Mouse (Mus musculus) liver, postnatal 0 days (tissue): ENCODE results near the gene Hgfac. TPM values are rescaled to one million over a fixed set of nuclear protein-coding genes. Genes with fewer than 3 reads are reported as not detected.

ENCODE experiments used
- ATAC-seq: fragments of 200-750 bp; cut with Nextera tagmentation; 2 replicates; pipeline ENCODE4 v1.8.0; 2017; ENCODE audit warnings: mild to moderate bottlenecking, moderate library complexity
- DNase-seq: peaks from one replicate; pipeline ENCODE4 v3.0.0-alpha.2; 2016
- H3K27ac ChIP-seq: fragments of 300-500 bp; sonication (generic); 2 replicates; pipeline ENCODE4 v1.5.1; 2014; ENCODE audit warnings: antibody characterized with exemption, moderate library complexity, mild to moderate bottlenecking, low read depth
- H3K27me3 ChIP-seq: fragments of 300-500 bp; sonication (generic); 2 replicates; pipeline ENCODE4 v1.6.1; 2014; ENCODE audit warnings: low read length, control low read depth, mixed read lengths; ENCODE audit not compliant: insufficient read depth
- H3K36me3 ChIP-seq: fragments of 300-500 bp; sonication (generic); replicated peaks from 2 replicates; pipeline ENCODE4 v1.6.1; 2014; ENCODE audit warnings: mild to moderate bottlenecking, control low read depth, low read length, moderate library complexity, mixed read lengths; ENCODE audit not compliant: insufficient read depth
- H3K4me1 ChIP-seq: fragments of 300-500 bp; sonication (generic); 2 replicates; pipeline ENCODE4 v1.6.1; 2014; ENCODE audit warnings: antibody characterized with exemption, mild to moderate bottlenecking, control low read depth; ENCODE audit not compliant: insufficient read depth
- H3K4me2 ChIP-seq: fragments of 300-500 bp; sonication (generic); 2 replicates; pipeline ENCODE4 v1.6.1; 2014; ENCODE audit warnings: low read depth, mild to moderate bottlenecking, low read length, moderate library complexity, mixed read lengths
- H3K4me3 ChIP-seq: fragments of 300-500 bp; sonication (generic); 2 replicates; pipeline ENCODE4 v1.5.1; 2014; ENCODE audit warnings: low read depth, low read length
- H3K9ac ChIP-seq: fragments of 300-500 bp; sonication (generic); replicated peaks from 2 replicates; pipeline ENCODE4 v1.6.1; 2014; ENCODE audit warnings: mild to moderate bottlenecking, moderate library complexity
- H3K9me3 ChIP-seq: fragments of 300-500 bp; sonication (generic); 2 replicates; pipeline ENCODE4 v1.6.1; 2016; ENCODE audit warnings: mild to moderate bottlenecking, control low read depth, low read length, mixed read lengths
- CTCF ChIP-seq: sonication (generic); IDR thresholded peaks from 2 replicates; pipeline ENCODE4 v1.5.1; 2016; ENCODE audit warnings: antibody characterized with exemption, low read depth
- EP300 ChIP-seq: IDR thresholded peaks from 2 replicates; pipeline ENCODE4 v1.6.1; 2016; ENCODE audit warnings: antibody characterized with exemption, low read depth, mild to moderate bottlenecking
- WGBS: fragments of 180-500 bp; shearing (Covaris S2); extraction: QIAGEN DNeasy Blood & Tissue Kit; methylation state at CpG from one replicate; pipeline ENCODE4 v1.1.7; 2014; ENCODE audit not compliant: insufficient replicate concordance; 5-methylcytosine and 5-hydroxymethylcytosine counted together
- polyA plus RNA-seq: library from polyadenylated mRNA; unstranded; fragments of >200 nt; fragmentation: Nextera tagmentation; extraction: Ambion mirVana; gene quantifications from 2 replicates; pipeline ENCODE4 v1.2.1, GENCODE M21; 2015

The Hgfac gene
- polyA plus RNA-seq, 1 experiment from 2014 or later: 304 TPM

DNA sequence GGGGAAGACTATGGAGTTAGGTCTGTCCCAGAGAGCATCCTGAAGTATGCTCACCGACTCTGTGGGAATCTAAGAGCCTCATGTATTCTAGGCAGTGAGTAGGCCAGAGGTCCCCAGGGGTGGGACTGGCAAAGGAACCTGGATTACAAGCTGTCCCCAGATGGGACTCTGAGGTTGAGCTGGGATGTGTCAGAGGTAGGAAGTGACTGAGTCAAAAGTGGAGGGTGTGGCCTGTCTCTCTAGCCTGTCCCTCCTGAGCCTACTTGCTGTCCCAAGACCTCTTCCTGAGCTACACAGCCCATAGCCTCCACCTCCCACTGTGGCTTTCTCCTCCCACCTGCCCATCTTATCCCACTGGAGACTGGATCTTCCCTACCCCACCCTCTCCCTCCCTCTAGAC is 16.9 kb downstream of the Hgfac start:
- peaks cover 5% of the 10 kb centered on the region for H3K4me1 ChIP-seq
- no peak overlapping the region for H3K9ac ChIP-seq
- WGBS: 50% methylated on average over 1 of the region's 1 CpGs
- TF ChIP-seq CTCF (no peak), EP300 (no peak)
- DNase-seq: no peak
- H3K36me3 ChIP-seq: no peaks in the 10 kb centered on the region
- no peaks in the 10 kb centered on the region for H3K9me3 ChIP-seq
- ATAC-seq: no peak
- no peak overlapping the region for H3K27ac ChIP-seq
- peaks cover 42% of the 10 kb centered on the region for H3K27me3 ChIP-seq
- no peak overlapping the region for H3K4me2 ChIP-seq
- no peak overlapping the region for H3K4me3 ChIP-seq

DNA sequence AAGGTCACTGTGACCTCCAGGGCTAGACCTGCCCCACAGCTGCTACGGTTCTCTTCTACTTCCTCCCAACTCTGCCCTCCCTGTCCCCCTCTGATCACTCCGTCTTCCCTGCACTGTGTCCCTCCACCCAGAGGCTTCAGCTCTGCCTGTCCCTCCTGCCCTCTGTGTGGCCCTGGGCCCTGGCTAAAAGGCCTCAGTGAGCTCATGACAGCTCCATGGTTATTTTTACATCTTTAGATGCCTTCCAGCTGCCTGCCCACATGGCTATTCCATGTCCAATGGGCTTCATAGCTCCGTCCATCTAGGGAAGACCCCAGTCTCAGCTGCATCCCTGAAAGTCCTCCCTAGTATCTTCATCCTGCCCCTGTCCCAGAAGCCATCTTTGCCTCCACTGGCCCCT is 18.8 kb downstream of the Hgfac start:
- Histone ChIP-seq H3K4me2 (no peak overlapping the region), H3K9me3 (no peaks in the 10 kb centered on the region), H3K36me3 (no peaks in the 10 kb centered on the region), H3K4me3 (no peak overlapping the region), H3K9ac (no peak overlapping the region), H3K4me1 (peaks cover 5% of the 10 kb centered on the region), H3K27ac (no peak overlapping the region), H3K27me3 (peaks cover 41% of the 10 kb centered on the region)
- 47% methylated on average over 3 of the region's 3 CpGs for WGBS
- DNase-seq (no peak), ATAC-seq (no peak)
- TF ChIP-seq EP300 (no peak), CTCF (no peak)

DNA sequence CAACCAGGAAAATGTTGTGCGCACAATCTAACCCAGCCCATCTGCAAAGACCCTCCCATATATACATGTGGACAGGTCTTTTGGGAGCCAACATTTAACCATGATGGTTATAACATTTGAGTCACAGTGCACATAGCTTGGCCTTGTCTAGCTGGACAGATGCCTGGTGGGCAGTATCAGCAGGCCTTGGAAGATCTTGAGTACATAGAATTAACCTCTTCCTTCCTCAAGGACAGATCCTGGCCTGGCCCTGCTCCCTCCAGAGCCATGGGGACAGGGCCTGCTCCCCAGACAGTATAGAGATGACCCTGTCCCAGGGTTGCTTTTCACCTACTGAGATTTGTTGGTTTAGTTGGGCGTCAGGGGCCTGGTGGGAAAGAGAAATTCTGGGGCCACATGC is 28.5 kb downstream of the Hgfac start:
- H3K9me3 ChIP-seq: no peaks in the 10 kb centered on the region
- ATAC-seq (no peak), DNase-seq (no peak)
- H3K27ac ChIP-seq: no peak overlapping the region
- H3K36me3 ChIP-seq: no peaks in the 10 kb centered on the region
- no peak overlapping the region for H3K4me2 ChIP-seq
- no peak overlapping the region for H3K9ac ChIP-seq
- H3K4me1 ChIP-seq: no peaks in the 10 kb centered on the region
- H3K4me3 ChIP-seq: no peak overlapping the region
- no peaks in the 10 kb centered on the region for H3K27me3 ChIP-seq
- no peak for TF ChIP-seq CTCF
- TF ChIP-seq EP300: no peak
- 85% methylated on average over 2 of the region's 2 CpGs for WGBS

DNA sequence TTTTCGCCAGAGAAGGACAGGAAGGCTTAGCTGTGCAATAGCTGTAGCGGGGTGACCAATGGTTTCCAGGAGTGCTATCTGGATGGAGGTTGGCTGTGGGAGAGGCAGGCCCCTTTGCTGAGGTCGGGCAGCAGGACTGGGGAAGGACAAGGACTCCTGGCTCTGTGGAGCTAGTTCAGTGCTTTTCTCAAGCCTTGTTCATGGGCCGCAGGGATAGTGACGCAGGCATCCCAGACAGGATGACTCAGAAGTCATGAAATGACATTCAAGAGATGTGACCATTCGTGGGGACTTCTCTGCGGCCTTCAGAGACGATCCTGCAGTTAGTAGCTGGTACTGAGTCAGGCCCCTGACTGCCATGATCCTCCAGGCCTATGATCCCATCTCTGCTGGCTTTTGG is 29.0 kb downstream of the Hgfac start:
- H3K4me2 ChIP-seq: no peak overlapping the region
- H3K27me3 ChIP-seq: no peaks in the 10 kb centered on the region
- no peak for DNase-seq
- H3K4me1 ChIP-seq: no peaks in the 10 kb centered on the region
- 72% methylated on average over 8 of the region's 8 CpGs for WGBS
- H3K4me3 ChIP-seq: no peak overlapping the region
- H3K9me3 ChIP-seq: no peaks in the 10 kb centered on the region
- H3K36me3 ChIP-seq: no peaks in the 10 kb centered on the region
- no peak for TF ChIP-seq CTCF
- no peak for TF ChIP-seq EP300
- H3K9ac ChIP-seq: no peak overlapping the region
- no peak for ATAC-seq
- no peak overlapping the region for H3K27ac ChIP-seq

DNA sequence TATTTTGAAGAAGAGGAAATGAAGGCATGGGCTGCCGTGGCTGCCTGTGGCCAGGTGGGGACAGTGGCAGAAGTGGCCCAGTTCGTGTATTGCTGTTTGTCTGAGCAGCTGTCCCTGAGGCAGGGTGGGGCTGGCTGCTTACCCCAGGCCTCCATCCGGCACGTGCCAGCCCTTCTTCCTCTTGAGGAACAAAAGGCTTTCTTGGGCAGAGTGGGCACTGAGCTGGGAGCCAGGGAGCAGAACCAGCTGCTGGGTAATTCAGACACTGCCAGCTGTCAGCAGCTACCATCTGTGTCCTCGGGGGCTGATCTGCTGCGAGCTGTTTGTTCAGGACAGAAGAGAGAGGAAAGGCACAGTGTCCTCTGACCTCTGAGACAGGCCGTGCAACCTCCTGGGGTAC is 29.6 kb downstream of the Hgfac start:
- H3K36me3 ChIP-seq: no peaks in the 10 kb centered on the region
- ATAC-seq (no peak), DNase-seq (no peak)
- H3K27ac ChIP-seq: no peak overlapping the region
- H3K9me3 ChIP-seq: no peaks in the 10 kb centered on the region
- H3K4me3 ChIP-seq: no peak overlapping the region
- no peaks in the 10 kb centered on the region for H3K4me1 ChIP-seq
- no peak overlapping the region for H3K9ac ChIP-seq
- WGBS: 38% methylated on average over 7 of the region's 7 CpGs
- H3K27me3 ChIP-seq: no peaks in the 10 kb centered on the region
- TF ChIP-seq CTCF (no peak), EP300 (no peak)
- no peak overlapping the region for H3K4me2 ChIP-seq

DNA sequence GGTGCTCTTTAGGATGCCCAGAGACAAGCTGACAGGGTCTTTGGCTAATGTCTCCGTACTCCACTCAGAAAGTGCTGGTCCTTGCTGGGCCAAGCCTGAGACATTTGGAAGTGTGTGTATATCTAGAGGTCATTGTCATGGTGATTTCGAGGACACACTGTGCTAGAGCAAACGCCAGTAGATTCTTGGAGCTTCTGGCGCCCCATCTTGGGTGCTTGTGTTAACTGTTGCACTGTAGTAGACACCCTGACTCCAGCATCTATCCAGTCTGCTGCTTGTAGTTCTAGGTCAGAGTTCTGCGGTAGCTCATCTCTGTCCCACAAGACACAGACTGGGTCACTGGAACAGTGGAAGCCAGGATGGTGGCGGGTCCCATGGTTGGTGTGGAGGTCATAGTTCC is 30.5 kb downstream of the Hgfac start:
- no peaks in the 10 kb centered on the region for H3K9me3 ChIP-seq
- H3K4me3 ChIP-seq: no peak overlapping the region
- no peaks in the 10 kb centered on the region for H3K36me3 ChIP-seq
- 73% methylated on average over 6 of the region's 6 CpGs for whole genome bisulfite sequencing
- no peak for TF ChIP-seq CTCF
- TF ChIP-seq EP300: no peak
- no peak overlapping the region for H3K27ac ChIP-seq
- no peaks in the 10 kb centered on the region for H3K4me1 ChIP-seq
- no peak overlapping the region for H3K9ac ChIP-seq
- ATAC-seq (no peak), DNase-seq (no peak)
- H3K27me3 ChIP-seq: no peaks in the 10 kb centered on the region
- no peak overlapping the region for H3K4me2 ChIP-seq

DNA sequence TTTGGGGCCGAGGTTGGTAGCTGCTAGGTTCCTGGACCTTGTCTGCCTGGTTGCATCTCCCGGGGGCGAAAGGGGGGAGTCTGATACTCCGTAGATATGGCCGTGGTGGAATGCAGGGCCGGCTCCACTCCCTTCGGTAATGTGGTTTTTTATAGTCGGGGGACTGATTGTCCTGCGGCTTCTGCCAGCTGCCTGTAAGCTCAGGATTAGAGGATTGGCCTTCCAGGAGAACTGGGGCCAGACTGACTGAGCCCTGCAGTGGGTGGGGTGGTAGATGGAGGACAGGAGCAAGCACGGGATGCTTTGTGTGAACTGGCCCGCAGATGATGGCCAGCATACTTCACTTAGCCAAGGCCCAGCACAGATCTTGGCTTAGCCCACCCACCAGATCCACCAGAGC is 31.9 kb downstream of the Hgfac start:
- Histone ChIP-seq H3K27me3 (no peaks in the 10 kb centered on the region), H3K27ac (no peak overlapping the region), H3K4me3 (no peak overlapping the region), H3K9ac (no peak overlapping the region), H3K4me1 (no peaks in the 10 kb centered on the region), H3K4me2 (no peak overlapping the region), H3K36me3 (no peaks in the 10 kb centered on the region), H3K9me3 (no peaks in the 10 kb centered on the region)
- DNase-seq: no peak
- 75% methylated on average over 11 of the region's 11 CpGs for WGBS
- TF ChIP-seq EP300 (no peak), CTCF (no peak)
- ATAC-seq: no peak
